Mouse (Mus musculus) C2C12 (cell line): ENCODE data around the gene Phlda2. TPM values are rescaled to one million over a fixed set of nuclear protein-coding genes. Genes with fewer than 3 reads are reported as not detected.

Experiments
- polyA plus RNA-seq: library from polyadenylated mRNA; unstranded; fragments of >200 nt; fragmentation: generic; extraction: Trizol; gene quantifications from one replicate; pipeline ENCODE4 v1.2.1, GENCODE M21; 2012; ENCODE audit warnings: missing spikeins

The Phlda2 gene
- polyA plus RNA-seq, 1 experiment, result 0.14 TPM

Other genes with a start within 250 kb of the Phlda2 start
- 2.3 TPM for gene Cdkn1c, start 42.1 kb downstream of the Phlda2 start, polyA plus RNA-seq
- not detected for gene Slc22a18, start 29.4 kb downstream of the Phlda2 start, polyA plus RNA-seq
- gene Nap1l4, start 46.0 kb upstream of the Phlda2 start, polyA plus RNA-seq, result 112 TPM
- 137 TPM for gene Cars, start 96.9 kb upstream of the Phlda2 start, polyA plus RNA-seq
- 0.04 TPM for gene Tnfrsf26, start 125.6 kb upstream of the Phlda2 start, polyA plus RNA-seq
- gene Tnfrsf22, start 146.5 kb upstream of the Phlda2 start, polyA plus RNA-seq, result 12.2 TPM
- gene Tnfrsf23, start 182.7 kb upstream of the Phlda2 start, polyA plus RNA-seq, result 16.7 TPM